Mouse (Mus musculus): ENCODE data around the gene Lactb.
"Not testable (repeated sequence)": the region's sequence is repeated elsewhere in the genome, so short reads cannot be mapped to it uniquely, and the experiment has no call there.

The Lactb gene

GRCm38 (mm10) chr9:66920488-66921279, 54.6 kb downstream of the Lactb start:
- DNase-seq (ENCODE audit: low read depth, low spot score) = no peak

GRCm38 (mm10) chr9:66919981-66920380, 55.3 kb downstream of the Lactb start:
- DNase-seq (ENCODE audit: low read depth, low spot score) = no peak

- DNase-seq (ENCODE audit: low read depth, low spot score) = peak; percentile 94
Measured at GRCm38 (mm10) chr9:66919382-66919971, 55.8 kb downstream of the Lactb start, which contains the start of gene Rab8b. Gene Rab8b (minus strand): TSS chr9:66919687.

GRCm38 (mm10) chr9:66918672-66919330, 56.5 kb downstream of the Lactb start:
- no peak for DNase-seq (ENCODE audit: low read depth, low spot score)

- DNase-seq (ENCODE audit: low read depth, low spot score) = no peak
Measured at GRCm38 (mm10) chr9:66917892-66918255, 57.4 kb downstream of the Lactb start.

GRCm38 (mm10) chr9:66917216-66917891, 57.9 kb downstream of the Lactb start:
- no peak for DNase-seq (ENCODE audit: low read depth, low spot score)

- DNase-seq (ENCODE audit: low read depth, low spot score) = no peak
Measured at GRCm38 (mm10) chr9:66915869-66916785, 59.2 kb downstream of the Lactb start.

GRCm38 (mm10) chr9:66915401-66915800, 59.9 kb downstream of the Lactb start:
- no peak for DNase-seq (ENCODE audit: low read depth, low spot score)

GRCm38 (mm10) chr9:66914540-66914939, 60.7 kb downstream of the Lactb start:
- no peak for DNase-seq (ENCODE audit: low read depth, low spot score)

- not testable (repeated sequence) for DNase-seq (ENCODE audit: low read depth, low spot score)
Measured at GRCm38 (mm10) chr9:66913254-66913934, 61.9 kb downstream of the Lactb start.

- DNase-seq (ENCODE audit: low read depth, low spot score) = no peak
Measured at GRCm38 (mm10) chr9:66912304-66912703, 63.0 kb downstream of the Lactb start.

GRCm38 (mm10) chr9:66910677-66911076, 64.6 kb downstream of the Lactb start:
- no peak for DNase-seq (ENCODE audit: low read depth, low spot score)

- DNase-seq (ENCODE audit: low read depth, low spot score) = no peak
Measured at GRCm38 (mm10) chr9:66909922-66910321, 65.4 kb downstream of the Lactb start.

GRCm38 (mm10) chr9:66907746-66908397, 67.4 kb downstream of the Lactb start:
- DNase-seq (ENCODE audit: low read depth, low spot score) = no peak

GRCm38 (mm10) chr9:66907126-66907525, 68.2 kb downstream of the Lactb start:
- no peak for DNase-seq (ENCODE audit: low read depth, low spot score)

GRCm38 (mm10) chr9:66905990-66906389, 69.3 kb downstream of the Lactb start:
- DNase-seq (ENCODE audit: low read depth, low spot score) = no peak
